Mouse (Mus musculus) retina, adult 2 months (tissue): ENCODE data around the gene Iqce.

ENCODE experiments used
- DNase-seq: peaks from one replicate; pipeline ENCODE4 v3.0.0-alpha.2; 2012; ENCODE audit warnings: low read depth, low spot score

The Iqce gene

GRCm38 (mm10) chr5:140615321-140616109 lies 86.7 kb downstream of the Iqce start:
- no peak for DNase-seq

- no peak for DNase-seq
Measured at GRCm38 (mm10) chr5:140614837-140615236, 87.3 kb downstream of the Iqce start.

GRCm38 (mm10) chr5:140614141-140614540 lies 88.0 kb downstream of the Iqce start:
- no peak for DNase-seq

- no peak for DNase-seq
Measured at GRCm38 (mm10) chr5:140612191-140612590, 90.0 kb downstream of the Iqce start.
